Mouse (Mus musculus) retina, embryonic 14.5 days (tissue): ENCODE data around the gene Pnldc1.
"Not testable (repeated sequence)": the region's sequence is repeated elsewhere in the genome, so short reads cannot be mapped to it uniquely, and the experiment has no call there.

Experiments used
- DNase-seq: peaks from one replicate; pipeline ENCODE4 v3.0.0-alpha.2; 2015; ENCODE audit warnings: low spot score

Gene Pnldc1

DNA sequence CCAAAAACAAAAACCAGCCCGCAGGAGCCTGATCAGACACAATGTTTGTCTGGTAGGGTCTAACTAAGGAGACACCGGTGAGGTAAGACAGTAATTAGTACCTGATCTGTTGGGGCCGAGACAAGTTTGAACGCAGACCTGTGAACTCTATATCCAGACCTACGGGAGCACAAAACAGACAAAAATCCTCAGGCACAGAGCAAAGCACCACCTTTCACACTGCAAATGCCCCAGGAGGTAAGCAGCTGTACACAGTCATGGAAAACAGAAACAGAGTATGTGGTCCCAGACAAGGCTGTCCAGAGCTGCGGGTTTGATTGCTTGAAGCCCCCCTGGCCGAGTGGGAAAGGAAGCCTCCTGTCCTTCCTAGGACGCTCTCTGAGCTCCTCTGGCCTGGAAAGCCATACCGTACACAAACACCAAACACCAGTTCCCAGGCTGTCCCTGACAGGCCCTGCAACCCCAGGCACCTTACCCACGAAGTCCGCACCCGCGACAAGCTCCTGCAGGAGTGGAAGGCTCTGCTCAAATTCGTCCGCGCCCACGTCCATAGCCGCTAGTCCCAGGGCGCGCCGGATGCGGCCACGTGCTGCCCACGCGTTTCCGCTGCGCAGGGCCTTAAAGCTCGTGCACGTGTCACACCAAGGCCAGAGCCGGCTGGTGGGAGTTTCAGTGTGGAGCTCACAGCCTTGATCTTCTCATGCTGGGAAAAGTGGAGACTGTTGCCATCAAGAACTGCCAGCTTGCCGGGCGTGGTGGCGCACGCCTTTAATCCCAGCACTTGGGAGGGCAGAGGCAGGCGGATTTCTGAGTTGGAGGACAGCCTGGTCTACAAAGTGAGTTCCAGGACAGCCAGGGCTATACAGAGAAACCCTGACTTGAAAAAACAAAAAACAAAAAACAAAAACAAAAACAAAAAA lies at the start of gene Pnldc1:
TSS of gene Pnldc1 (minus strand) at position 870 of the 920 bp plus-strand sequence.
- no peak for DNase-seq

DNA sequence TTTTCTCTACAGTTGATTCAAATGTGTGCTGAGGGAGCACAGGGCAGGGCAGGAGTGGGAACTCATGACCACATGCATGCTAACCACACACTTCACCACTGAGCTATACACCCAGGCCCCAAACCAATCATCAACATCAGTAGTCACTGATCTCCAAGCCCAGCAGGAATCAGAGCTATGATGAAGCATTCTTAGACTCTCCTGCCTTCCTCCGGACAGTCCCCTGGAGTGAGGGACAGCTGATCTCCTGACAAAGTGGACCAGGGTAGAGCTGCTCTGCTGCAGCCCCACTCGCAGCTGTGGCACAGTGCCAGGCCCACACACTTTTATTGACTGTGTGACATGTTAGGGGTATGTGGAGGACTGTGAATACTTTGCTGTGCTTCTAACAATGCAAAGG lies 49.3 kb upstream of the Pnldc1 start:
- DNase-seq, result not testable (repeated sequence)

DNA sequence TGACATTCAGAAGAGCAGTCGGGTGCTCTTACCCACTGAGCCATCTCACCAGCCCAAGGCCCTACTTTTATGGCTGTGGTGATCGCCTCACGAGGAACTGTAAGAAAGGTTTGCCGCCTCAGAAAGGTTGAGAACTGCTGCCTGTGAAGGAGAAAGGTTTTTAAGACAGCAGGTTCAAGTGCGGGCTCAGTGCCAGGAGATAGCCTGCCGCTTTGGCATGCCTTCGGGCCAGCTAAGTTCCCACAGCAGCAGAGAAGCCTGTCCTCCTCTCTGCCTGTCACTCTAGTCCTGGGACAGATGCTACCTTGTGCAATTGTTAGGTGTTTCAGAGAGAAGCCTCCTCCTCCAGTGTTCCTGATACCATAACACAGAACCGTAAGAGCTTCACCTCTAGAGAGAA lies 46.6 kb upstream of the Pnldc1 start:
- DNase-seq, result no peak

DNA sequence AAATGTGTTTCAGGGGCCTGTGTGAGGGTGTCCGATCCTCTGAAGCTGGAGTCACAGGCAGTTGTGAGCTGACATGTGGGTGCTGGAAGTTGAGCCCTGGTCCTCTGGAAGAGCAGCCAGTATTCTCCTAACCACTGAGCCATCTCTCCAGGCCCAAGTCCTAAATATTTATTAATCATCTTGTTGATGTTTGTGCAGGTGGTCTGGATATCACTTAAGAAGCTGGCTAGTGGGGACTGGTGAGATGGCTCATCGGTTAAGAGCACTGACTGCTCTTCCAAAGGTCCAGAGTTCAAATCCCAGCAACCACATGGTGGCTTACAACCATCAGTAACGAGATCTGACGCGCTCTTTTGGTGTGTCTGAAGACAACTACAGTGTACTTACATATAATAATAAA lies 39.6 kb upstream of the Pnldc1 start:
- no peak for DNase-seq

DNA sequence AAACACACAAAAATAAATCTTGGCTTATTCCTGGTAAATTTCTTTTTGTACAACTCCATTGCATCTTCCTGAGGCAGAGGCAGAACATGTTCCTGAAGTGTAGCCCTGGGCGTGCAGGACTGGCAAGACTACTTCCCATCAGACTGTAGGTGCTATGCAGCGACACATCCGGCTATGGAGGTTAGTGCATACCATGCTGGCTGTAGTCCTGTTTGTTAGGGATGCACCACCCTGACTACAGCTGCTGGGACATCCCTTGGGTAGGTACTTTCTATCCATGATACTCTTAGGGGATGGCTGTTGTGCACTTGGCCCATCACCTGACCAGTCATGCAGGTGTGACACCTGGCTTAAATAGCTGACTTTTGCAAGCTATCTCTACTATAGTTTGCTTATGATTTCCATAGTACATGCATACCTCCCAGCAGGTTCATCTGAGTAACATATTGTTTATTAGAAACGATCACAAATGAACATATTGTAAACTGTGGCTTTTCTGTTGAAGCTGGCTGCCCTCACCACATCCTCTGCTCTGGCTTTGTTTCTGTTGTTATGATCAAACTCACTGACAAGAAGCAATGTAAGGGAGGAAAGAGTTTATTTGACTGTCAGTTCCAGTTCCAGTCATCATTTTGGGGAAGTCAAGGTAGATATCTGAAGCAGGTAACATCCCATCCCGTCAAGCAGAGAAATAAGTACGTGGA lies 32.6 kb upstream of the Pnldc1 start:
- DNase-seq, result no peak

DNA sequence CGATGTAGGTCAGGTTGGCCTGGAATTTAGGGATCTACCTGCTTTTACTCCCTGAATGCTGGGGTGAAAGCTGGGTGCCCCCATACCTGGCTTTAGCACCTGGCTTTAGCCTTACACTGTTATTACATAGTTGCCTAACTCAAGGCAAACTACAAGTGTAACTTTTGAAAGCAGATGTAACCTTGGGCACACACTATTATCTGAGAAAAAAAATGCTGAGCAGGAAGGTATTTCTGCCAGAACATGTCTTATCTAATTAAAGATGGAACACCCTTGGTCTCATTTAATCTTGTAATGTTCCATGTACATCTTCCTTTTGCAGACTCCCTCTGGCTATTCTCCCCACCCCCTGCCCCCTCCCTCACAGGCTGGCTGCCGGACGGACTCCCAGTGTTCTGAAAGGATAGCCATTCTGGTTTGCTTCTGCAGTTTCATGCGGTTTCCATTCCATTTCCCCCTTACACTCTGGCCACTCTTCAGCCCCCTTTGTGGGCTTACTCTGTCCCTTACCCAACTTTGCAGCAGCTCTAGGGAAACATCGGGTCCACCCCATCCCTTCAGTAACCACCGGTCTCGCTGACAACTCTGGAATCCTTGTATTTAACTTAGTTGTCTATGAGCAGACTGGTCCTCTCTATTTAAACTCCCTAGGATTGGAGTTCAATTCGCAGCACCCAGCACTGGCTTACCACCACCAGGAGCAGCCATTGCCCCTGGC lies 31.7 kb upstream of the Pnldc1 start:
- no peak for DNase-seq

DNA sequence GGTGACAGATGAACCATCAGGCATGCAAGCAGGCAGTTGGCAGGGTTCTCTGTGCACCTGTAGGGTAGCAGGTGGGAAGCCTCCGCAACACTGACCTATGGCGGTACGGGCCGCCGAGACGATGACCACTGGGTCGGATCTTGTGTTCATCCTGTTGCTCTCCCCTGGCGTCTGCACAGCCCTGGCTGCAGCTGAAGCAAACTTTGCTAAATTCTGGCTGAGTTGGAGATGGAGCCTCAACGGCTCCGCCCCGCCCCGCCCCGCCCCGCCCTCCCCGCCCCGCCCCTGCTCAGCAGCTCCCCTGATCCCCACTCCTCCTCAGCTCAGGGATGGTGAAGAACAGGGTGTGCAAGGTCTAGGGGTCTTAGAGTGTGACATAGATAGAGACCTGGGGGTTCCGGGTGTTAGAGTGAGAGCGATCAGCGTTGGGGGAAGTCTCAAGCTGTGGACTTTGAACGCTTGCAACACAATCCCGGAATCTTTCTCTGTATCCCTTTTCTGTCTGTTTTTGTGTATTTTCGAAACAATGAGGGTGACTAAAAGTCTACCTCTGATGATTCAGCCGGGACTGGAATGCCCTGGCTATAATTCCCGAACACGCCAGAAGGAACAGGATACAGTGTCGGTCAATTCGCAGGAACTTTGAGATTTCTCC lies 30.2 kb upstream of the Pnldc1 start, which contains the start of gene Acat3:
TSS of gene Acat3 (minus strand) at position 450 of the 655 bp plus-strand sequence.
- peak; percentile 23 for DNase-seq

DNA sequence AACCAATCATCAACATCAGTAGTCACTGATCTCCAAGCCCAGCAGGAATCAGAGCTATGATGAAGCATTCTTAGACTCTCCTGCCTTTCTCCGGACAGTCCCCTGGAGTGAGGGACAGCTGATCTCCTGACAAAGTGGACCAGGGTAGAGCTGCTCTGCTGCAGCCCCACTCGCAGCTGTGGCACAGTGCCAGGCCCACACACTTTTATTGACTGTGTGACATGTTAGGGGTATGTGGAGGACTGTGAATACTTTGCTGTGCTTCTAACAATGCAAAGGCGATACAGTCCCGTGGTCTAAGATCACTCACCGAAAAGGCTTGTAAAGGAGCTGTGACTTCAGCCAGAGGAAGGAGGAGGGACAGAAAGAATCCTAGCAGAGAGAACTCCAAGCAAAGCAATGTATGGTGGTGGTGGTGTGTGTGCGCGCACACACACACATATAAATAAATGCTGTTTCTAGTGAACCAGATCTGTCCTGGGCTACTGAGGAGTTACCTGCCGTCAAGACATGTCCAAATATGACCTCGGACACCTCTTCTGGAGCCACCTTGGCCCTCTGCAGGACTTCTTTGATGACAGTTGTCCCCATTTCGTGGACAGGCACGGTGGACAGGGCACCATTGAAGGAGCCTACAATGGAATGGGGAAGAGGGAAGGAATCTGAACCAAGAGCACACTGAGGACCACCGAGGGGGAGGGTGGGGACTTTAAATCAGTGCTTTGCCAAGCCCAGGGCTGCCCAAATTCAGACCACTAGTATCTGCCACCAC lies 29.5 kb upstream of the Pnldc1 start:
- not testable (repeated sequence) for DNase-seq

DNA sequence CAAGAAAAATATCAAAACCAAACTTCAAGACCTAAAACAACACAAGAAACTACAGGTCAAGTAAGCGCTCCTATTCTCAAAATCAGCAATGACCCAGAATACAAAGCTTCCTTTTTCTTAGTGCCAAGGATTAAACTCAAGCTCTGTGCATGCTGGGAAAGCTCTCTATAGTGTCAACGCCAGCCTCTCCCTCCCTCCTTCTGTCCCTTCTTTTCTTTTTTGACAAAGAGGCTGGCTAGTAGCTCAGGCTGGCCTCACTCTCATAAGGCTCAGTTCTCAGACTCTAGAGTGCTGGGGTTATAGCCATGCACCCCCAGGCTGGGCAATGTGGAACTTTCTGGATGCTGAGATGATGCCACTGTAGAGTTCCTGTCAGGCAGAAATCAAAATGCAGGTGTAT lies 28.0 kb upstream of the Pnldc1 start:
- DNase-seq, result no peak

DNA sequence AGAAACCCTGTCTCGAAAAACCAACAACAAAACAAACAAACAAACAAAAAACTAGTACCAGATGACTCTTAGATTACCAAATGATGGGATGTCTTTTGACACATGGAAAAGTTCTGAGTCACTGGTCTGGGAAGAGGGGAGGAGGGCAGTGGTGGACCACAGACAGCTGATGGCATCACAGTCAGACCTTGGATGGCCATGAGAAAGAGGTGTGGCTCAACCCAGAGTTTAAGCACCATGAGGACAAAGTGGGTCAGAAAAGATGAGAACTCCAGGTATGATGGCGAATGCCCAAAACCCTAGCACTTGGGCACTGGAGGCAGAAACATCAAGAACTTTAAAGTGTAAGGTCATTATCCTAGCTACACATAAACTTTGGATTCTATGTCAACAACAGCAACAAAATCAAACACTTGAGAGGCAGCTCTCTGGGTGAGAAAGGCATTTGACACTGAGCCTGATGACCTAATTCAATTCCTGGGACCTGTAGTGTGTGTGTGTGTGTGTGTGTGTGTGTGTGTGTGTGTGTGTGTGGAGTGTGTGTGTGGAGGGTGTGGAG lies 27.5 kb upstream of the Pnldc1 start:
- no peak for DNase-seq

DNA sequence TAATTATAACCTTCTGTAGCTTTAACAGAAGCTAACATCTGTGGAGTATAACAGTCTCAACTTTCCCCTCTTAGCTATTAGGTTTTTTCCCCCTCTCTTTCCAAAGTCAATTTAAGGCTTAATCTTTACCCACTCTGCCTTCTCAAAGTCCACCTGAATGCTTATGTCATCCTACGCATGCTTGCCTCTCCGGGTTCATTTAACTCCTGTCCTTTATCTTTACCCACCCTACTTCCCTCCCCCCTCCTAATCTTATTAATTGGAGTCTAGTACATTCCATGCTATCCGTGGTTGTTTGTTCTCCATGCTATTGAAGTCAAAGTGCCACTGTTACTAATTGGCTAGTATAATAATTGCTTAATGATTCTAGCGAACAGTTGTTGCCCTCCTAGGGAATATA lies 25.7 kb upstream of the Pnldc1 start:
- DNase-seq, result no peak

DNA sequence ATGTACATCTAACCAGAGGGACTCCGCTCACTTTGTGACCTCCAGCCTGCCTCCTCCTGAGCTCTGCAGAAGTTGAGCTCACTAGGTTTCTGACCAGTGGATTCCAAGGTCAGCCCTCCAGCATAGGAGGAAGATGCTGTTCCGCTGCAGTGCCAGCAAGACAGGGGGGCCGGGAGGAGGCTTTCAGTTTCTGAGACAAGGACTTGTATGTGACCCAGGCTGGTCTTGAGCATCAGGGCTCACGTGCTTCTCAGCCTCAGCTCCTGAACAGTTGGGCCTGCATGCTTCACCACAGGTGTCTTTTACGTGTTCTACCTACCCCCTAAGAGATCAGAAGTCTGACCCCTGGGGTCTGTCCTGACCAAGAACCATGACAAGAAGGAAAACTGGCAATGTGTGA lies 21.5 kb upstream of the Pnldc1 start:
- not testable (repeated sequence) for DNase-seq

DNA sequence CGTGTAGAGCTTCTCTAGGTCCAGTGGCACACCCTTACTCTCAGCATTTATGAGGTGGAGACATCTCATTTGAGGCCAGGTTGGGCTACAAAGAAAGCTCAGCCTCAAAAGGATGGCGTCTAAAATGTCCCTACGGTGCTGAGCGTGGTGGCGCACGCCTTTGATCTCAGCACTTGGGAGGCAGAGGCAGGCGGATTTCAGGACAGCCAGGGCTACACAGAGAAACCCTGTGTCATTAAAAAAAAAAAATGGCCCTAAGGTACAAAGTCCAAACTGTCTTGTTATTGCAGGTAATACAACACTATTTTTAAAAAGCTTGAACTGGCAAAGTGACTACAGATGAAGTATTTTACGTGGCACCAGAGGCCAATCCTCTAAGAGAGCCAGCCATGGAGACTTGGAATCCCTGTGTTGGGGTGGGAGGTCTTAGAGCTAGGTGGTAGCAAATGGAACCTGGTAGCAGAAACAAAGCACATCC lies 15.7 kb upstream of the Pnldc1 start:
- no peak for DNase-seq

DNA sequence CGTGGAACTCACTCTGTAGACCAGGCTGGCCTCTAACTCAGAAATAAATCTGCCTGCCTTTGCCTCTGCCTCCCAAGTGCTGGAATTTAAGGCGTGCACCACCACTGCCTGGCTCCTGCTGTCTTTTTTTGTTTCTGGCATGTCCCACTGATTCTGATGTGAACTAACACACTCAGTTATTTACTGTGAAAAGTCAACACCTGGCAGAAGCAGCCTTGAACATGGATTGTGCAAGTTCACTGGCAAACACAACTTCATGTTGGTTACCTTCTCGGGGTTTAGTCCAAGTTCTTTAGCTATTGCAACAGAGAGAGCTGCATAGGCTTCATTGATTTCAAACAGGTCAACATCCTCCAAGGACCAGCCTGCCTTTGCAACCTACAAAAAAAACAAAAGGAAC lies 15.0 kb upstream of the Pnldc1 start:
- DNase-seq, result no peak

DNA sequence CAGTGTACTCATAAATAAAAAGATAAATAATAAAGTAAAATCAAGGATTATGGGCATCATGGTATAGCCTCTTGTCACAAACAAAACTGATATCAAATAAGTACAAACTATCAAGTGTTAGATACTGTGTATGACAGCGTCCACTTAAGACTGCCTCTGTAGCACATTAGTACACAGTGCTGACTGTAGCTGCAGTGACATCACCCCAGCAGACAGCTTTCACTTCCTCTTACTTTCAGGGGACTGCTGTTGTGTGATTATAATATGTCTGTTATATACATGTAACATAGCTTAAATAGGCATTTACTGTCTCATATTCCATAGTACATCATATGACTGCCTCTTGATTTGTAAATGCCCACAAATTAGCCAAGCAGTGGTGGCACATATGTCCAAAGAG lies 11.0 kb upstream of the Pnldc1 start:
- DNase-seq, result no peak

DNA sequence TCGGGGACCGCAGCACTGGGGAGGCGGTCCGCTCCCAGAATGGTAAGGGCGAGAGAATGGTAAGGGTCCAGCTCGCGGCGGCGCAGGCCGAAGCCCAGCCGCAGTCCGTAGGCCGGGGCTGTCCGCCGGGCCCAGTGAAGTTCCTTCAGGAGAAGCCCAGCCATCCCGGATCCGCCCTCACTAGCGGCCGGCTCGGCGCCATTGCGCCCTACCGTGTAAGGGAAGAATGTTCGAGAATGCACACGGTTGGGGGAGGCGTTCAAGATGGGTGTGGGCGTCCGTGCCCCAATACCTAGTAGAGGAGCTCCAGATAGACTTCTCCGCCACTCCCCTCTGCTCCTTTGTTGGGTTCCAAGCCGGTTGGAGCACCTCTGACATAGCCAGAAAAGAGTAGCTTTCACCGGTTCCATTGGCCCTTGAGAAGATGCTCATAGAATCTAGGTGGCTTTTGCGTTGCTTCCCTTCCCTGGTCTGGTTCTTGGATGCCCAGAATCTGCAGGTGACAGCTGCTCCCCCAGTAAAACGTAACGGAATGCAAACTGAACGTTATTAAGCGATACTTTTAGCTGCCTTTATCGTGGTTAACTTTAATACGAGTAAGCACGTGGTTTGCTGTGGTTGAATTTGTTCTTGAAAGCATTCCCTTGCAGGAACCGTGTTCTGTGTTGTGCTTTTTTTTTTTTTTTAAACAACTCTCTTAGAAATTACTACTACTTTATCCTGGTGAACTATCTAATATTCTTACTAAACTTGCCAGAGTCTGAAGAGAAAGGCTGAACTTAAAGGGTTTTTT lies 6.8 kb upstream of the Pnldc1 start:
- no peak for DNase-seq

DNA sequence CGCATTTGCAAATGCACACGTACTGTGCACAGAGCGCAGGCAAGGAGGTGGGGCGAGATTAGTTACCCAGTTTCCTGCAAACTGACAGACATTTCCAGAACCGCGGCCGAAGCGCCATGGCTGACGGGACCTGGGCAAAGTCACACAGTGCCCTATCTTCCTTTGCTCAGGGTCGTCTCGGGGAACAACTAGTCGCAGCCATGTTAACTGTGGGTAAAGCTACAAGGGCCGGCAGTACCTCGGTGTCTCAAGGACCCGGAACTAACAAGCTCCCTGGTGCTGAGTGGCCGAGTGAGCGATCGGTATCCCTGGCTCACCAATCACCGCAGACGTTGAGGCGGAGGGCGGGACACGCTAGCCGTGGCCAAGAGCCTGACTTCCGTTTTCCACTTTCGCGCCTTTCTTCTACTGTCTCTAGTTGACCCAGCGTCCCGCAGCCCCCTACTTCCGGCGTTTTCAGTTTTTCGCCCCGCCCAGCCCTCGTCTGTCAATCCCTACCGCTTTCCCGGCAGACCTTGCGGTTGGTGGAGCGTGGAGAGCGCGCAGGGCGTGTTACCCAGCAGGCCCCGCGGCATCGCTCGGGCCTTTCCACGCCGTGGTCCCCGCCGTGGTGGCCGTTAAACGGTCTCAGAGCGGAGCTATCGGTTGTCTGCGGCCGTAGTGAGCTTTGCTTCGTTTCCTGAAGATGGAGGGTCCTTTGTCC lies 6.0 kb upstream of the Pnldc1 start, which contains the start of gene Mrpl18:
TSS of gene Mrpl18 (minus strand) at position 465 of the 703 bp plus-strand sequence.
- DNase-seq, result peak; percentile 100

DNA sequence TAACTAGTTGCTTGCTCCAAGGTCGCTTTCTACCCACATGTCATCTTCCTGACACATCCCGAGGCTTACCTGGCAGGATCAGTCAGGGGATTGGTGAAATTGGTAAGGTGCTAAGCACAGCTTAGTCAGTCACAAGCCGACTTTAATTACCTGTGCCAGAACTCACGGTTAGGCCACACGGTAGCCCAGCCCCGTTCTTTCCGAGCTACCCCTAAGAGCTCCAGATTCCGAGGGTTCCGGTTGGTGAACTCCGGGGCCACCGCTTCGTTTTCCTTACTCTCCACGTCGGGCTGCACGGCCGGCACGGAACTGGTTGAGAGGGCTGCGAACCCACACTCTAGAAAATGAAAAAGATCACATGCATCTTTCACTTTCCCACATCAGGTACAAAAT lies 5.5 kb upstream of the Pnldc1 start, which contains the start of gene Tcp1:
TSS of gene Tcp1 (plus strand) at position 214 of the 393 bp plus-strand sequence.
- DNase-seq, result peak; percentile 12

DNA sequence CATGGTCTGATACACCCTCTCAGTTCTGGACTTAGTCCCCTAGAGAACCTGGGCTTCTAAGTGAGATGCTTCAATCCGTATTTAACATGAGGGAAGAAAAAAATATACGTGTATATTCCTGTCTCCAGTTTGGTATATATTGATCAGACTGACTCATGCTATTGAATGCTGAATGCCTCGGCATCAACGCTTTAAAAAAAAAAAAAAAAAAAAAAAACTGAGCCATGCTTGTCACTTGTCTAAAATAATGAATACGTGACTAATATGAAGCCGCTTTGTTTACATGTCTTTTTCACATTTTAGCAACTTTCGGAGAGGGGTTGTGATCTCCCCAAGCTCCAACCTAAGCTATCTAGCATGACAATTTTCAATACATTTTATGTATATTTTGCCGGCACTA lies 361 bp upstream of the Pnldc1 start:
- no peak for DNase-seq
